Mouse (Mus musculus): ENCODE data around the gene Gmds. TPM values are rescaled to one million over a fixed set of nuclear protein-coding genes. Genes with fewer than 3 reads are reported as not detected.

Gene Gmds
- total and polyA plus RNA-seq, 2 experiments = 3.2 to 3.5 TPM

DNA sequence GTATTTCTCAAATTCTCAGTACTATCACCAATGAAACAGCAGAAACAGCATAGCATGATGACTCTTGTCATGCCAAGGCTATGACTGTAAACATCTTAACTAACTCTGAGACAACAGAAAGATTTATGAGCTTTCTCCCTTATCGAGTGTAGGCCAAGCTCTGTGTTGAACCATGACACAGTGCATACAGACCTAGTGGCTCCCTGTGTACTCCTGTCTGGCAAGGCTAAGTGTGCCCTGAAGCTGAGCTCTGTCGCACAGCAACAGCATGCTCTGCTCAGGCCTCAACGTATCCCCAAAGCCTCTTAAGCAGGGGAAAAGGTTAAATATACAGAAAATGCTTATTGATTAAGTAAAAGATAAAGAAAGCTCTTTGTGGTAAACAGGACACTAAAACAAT is 194.9 kb downstream of the Gmds start:
- H3K27ac ChIP-seq (replicated peaks; ENCODE audit: insufficient read depth, low read depth, low read length) = no peak overlapping the region
- DNase-seq (ENCODE audit: extremely low read depth, low read depth, low spot score) = no peak
- no peaks in the 10 kb centered on the region for H3K27me3 ChIP-seq (ENCODE audit: control insufficient read depth, insufficient read depth, low read length)
- WGBS = 84% methylated on average over 3 of the region's 3 CpGs
- no peak overlapping the region for H3K4me3 ChIP-seq (ENCODE audit: insufficient read depth, low read depth, low read length)
- TF ChIP-seq POLR2A (IDR thresholded peaks at IDR 0.05; ENCODE audit: extremely low read depth, insufficient read depth, low read length) = no peak
- no peak for TF ChIP-seq CTCF (IDR thresholded peaks at IDR 0.05; ENCODE audit: low read depth, low read length)
- H3K9ac ChIP-seq (ENCODE audit: low read depth, low read length) = no peak overlapping the region
- H3K79me2 ChIP-seq (ENCODE audit: control insufficient read depth, insufficient read depth, low read length) = no peaks in the 10 kb centered on the region
- no peaks in the 10 kb centered on the region for H3K4me1 ChIP-seq (ENCODE audit: control insufficient read depth, insufficient read depth, low read length)
- H3K36me3 ChIP-seq (ENCODE audit: control insufficient read depth, insufficient read depth, low read length) = no peaks in the 10 kb centered on the region

DNA sequence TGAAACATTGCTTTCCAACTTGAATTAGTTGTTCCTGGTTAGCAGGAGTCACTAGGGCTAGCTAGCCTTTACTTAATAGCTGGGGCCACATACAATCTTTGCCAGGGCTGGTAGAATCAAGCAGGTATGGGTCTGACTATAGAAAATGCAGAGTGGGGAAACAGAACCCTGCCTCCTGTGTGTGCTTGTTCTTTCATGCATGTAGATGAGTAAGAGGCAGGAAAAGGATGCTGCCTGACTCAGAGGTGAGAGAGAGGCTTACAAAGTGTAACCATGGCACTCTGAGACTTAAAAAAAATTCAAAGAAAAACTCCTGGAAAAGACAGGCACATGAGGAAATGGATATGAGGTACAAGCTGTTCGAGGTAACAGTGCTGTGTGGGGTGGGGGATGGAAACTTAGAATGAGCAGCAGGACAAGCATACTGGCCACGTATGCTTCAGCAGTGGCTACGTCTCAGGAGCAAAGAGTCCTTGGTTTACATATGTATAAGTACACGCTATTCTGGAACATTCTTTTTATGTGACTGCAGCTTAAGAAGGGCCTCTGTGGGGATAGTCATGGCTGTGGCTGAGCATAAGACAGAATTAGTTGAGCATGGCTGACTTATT is 203.8 kb downstream of the Gmds start:
- TF ChIP-seq CTCF (IDR thresholded peaks at IDR 0.05; ENCODE audit: low read depth, low read length) (no peak), POLR2A (IDR thresholded peaks at IDR 0.05; ENCODE audit: extremely low read depth, insufficient read depth, low read length) (no peak)
- H3K36me3 ChIP-seq (ENCODE audit: control insufficient read depth, insufficient read depth, low read length) = no peaks in the 10 kb centered on the region
- H3K9ac ChIP-seq (ENCODE audit: low read depth, low read length) = no peak overlapping the region
- 90% methylated on average over 4 of the region's 4 CpGs for WGBS
- H3K27ac ChIP-seq (replicated peaks; ENCODE audit: insufficient read depth, low read depth, low read length) = no peak overlapping the region
- H3K27me3 ChIP-seq (ENCODE audit: control insufficient read depth, insufficient read depth, low read length) = no peaks in the 10 kb centered on the region
- no peaks in the 10 kb centered on the region for H3K4me1 ChIP-seq (ENCODE audit: control insufficient read depth, insufficient read depth, low read length)
- H3K79me2 ChIP-seq (ENCODE audit: control insufficient read depth, insufficient read depth, low read length) = no peaks in the 10 kb centered on the region
- H3K4me3 ChIP-seq (ENCODE audit: insufficient read depth, low read depth, low read length) = no peak overlapping the region
- DNase-seq (ENCODE audit: extremely low read depth, low read depth, low spot score) = no peak

DNA sequence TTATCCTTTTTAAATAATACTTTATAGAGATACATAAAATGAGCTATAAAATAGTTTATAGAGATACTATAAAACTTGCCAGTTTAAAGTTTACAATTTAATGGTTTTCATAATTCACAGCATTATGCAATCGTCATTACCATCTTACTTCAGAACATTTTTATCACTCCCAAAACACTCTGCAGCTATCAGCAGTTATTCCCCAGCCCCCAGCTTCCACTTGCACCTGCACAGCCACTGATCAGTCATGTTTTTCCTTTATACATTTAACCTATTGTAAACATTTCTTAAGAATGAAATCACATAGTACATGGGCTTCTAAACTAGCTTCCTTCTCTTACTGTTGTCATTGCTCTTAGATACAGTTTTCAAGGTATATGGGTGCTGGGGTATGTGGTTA is 208.6 kb downstream of the Gmds start:
- H3K27me3 ChIP-seq (ENCODE audit: control insufficient read depth, insufficient read depth, low read length) = no peaks in the 10 kb centered on the region

DNA sequence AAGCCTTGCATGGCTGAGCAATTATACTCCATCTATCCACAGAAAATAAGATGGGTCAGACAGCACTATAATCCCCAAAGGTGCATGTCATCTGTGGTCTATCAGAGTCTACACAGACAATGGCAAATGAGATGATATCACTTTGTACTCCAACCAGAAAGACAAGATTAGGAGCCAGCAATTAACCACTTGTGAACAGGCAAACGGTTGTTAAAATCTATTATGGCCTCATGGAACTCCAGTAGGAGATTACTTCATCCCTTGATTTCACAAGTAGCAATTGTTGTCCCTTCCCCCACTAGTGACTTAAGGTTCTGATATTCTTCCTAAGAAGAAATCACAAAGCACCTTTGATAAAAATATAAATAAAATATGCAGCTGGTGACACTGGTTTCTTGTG is 220.2 kb downstream of the Gmds start:
- Histone ChIP-seq H3K27me3 (ENCODE audit: control insufficient read depth, insufficient read depth, low read length) (no peaks in the 10 kb centered on the region), H3K36me3 (ENCODE audit: control insufficient read depth, insufficient read depth, low read length) (no peaks in the 10 kb centered on the region), H3K27ac (replicated peaks; ENCODE audit: insufficient read depth, low read depth, low read length) (no peak overlapping the region), H3K9ac (ENCODE audit: low read depth, low read length) (no peak overlapping the region), H3K79me2 (ENCODE audit: control insufficient read depth, insufficient read depth, low read length) (no peaks in the 10 kb centered on the region), H3K4me1 (ENCODE audit: control insufficient read depth, insufficient read depth, low read length) (no peaks in the 10 kb centered on the region), H3K4me3 (ENCODE audit: insufficient read depth, low read depth, low read length) (no peak overlapping the region)
- 80% methylated on average over 1 of the region's 1 CpGs for WGBS
- DNase-seq (ENCODE audit: extremely low read depth, low read depth, low spot score) = no peak
- TF ChIP-seq CTCF (IDR thresholded peaks at IDR 0.05; ENCODE audit: low read depth, low read length) = no peak
- no peak for TF ChIP-seq POLR2A (IDR thresholded peaks at IDR 0.05; ENCODE audit: extremely low read depth, insufficient read depth, low read length)

More for the DNA sequence above, 208.6 kb downstream of the Gmds start:
- 81% methylated on average over 1 of the region's 1 CpGs for WGBS
- no peaks in the 10 kb centered on the region for H3K79me2 ChIP-seq (ENCODE audit: control insufficient read depth, insufficient read depth, low read length)
- no peak for DNase-seq (ENCODE audit: extremely low read depth, low read depth, low spot score)
- H3K36me3 ChIP-seq (ENCODE audit: control insufficient read depth, insufficient read depth, low read length) = no peaks in the 10 kb centered on the region
- H3K4me3 ChIP-seq (ENCODE audit: insufficient read depth, low read depth, low read length) = no peak overlapping the region
- TF ChIP-seq CTCF (IDR thresholded peaks at IDR 0.05; ENCODE audit: low read depth, low read length) = no peak
- H3K4me1 ChIP-seq (ENCODE audit: control insufficient read depth, insufficient read depth, low read length) = no peaks in the 10 kb centered on the region
- H3K27ac ChIP-seq (replicated peaks; ENCODE audit: insufficient read depth, low read depth, low read length) = no peak overlapping the region
- H3K9ac ChIP-seq (ENCODE audit: low read depth, low read length) = no peak overlapping the region

DNA sequence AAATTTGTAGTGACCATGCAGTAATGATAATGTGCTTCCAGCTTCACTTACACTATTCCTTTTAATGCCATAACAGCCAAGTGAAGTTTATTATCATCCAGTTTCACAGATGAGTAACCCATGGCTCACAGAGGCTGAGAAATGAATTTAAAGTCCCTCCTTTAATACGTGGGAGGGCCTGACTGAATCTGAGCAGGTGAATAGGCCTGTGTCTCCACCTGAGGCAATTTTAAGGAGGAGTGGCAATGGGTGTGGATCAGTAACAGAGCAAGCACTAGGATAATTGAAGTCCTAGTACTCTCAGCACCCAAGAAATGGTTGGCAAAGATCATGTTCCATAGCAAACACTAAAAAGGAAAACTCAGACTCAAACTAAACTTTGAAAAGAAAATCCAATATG is 223.1 kb downstream of the Gmds start:
- TF ChIP-seq CTCF (IDR thresholded peaks at IDR 0.05; ENCODE audit: low read depth, low read length) (no peak), POLR2A (IDR thresholded peaks at IDR 0.05; ENCODE audit: extremely low read depth, insufficient read depth, low read length) (no peak)
- 85% methylated on average over 1 of the region's 1 CpGs for WGBS

DNA sequence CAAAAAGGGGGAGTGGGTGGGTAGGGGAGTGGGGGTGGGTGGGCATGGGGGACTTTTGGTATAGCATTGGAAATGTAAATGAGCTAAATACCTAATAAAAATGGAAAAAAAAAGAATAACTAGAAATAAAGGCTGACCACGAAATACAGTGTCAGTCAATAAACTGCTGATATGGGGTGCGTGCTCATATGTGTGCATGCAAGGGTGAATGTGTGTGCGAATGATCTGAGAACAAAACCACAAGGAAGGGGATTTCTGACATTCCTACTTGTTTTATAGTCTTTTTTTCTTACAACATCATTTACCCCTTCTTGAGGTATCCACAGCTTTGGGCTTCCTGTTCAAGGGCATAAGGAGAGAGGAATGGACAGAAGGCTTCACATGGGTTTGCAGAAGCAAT is 224.7 kb downstream of the Gmds start:
- Histone ChIP-seq H3K27me3 (ENCODE audit: control insufficient read depth, insufficient read depth, low read length) (no peaks in the 10 kb centered on the region), H3K4me3 (ENCODE audit: insufficient read depth, low read depth, low read length) (no peak overlapping the region), H3K9ac (ENCODE audit: low read depth, low read length) (no peak overlapping the region), H3K79me2 (ENCODE audit: control insufficient read depth, insufficient read depth, low read length) (no peaks in the 10 kb centered on the region), H3K27ac (replicated peaks; ENCODE audit: insufficient read depth, low read depth, low read length) (no peak overlapping the region), H3K4me1 (ENCODE audit: control insufficient read depth, insufficient read depth, low read length) (no peaks in the 10 kb centered on the region), H3K36me3 (ENCODE audit: control insufficient read depth, insufficient read depth, low read length) (no peaks in the 10 kb centered on the region)
- no peak for DNase-seq (ENCODE audit: extremely low read depth, low read depth, low spot score)
- TF ChIP-seq POLR2A (IDR thresholded peaks at IDR 0.05; ENCODE audit: extremely low read depth, insufficient read depth, low read length) (no peak), CTCF (IDR thresholded peaks at IDR 0.05; ENCODE audit: low read depth, low read length) (no peak)
- 96% methylated on average over 3 of the region's 3 CpGs for WGBS

More for the DNA sequence above, 223.1 kb downstream of the Gmds start:
- no peaks in the 10 kb centered on the region for H3K27me3 ChIP-seq (ENCODE audit: control insufficient read depth, insufficient read depth, low read length)
- H3K27ac ChIP-seq (replicated peaks; ENCODE audit: insufficient read depth, low read depth, low read length) = no peak overlapping the region
- no peaks in the 10 kb centered on the region for H3K79me2 ChIP-seq (ENCODE audit: control insufficient read depth, insufficient read depth, low read length)
- no peak overlapping the region for H3K4me3 ChIP-seq (ENCODE audit: insufficient read depth, low read depth, low read length)
- no peak overlapping the region for H3K9ac ChIP-seq (ENCODE audit: low read depth, low read length)
- no peaks in the 10 kb centered on the region for H3K4me1 ChIP-seq (ENCODE audit: control insufficient read depth, insufficient read depth, low read length)
- DNase-seq (ENCODE audit: extremely low read depth, low read depth, low spot score) = no peak
- H3K36me3 ChIP-seq (ENCODE audit: control insufficient read depth, insufficient read depth, low read length) = no peaks in the 10 kb centered on the region
